Mouse (Mus musculus) gastrocnemius, adult 2 months (tissue): ENCODE results near the gene Fam222b. TPM values are rescaled to one million over a fixed set of nuclear protein-coding genes. Genes with fewer than 3 reads are reported as not detected.
A peak's percentile ranks its signal among the peaks of the same experiment; 100 is the strongest.

Source experiments
- DNase-seq: peaks from one replicate; pipeline ENCODE4 v3.0.0; 2022
- H3K27ac ChIP-seq: fragments of 200-600 bp; 2 replicates; pipeline ENCODE4 v1.8.1; 2022; ENCODE audit warnings: mild to moderate bottlenecking
- H3K4me3 ChIP-seq: fragments of 200-600 bp; 2 replicates; pipeline ENCODE4 v1.8.1; 2022; ENCODE audit warnings: mild to moderate bottlenecking, moderate library complexity
- CTCF ChIP-seq: fragments of 200-600 bp; IDR thresholded peaks from 2 replicates; pipeline ENCODE4 v1.8.1; 2022; ENCODE audit warnings: antibody characterized with exemption, mild to moderate bottlenecking, moderate library complexity
- intact Hi-C: fragments of 180-260 bp; cut with DNase I; formaldehyde crosslinking; loops from one replicate; pipeline ENCODE4 v1.15.1; 2025
- total RNA-seq, 2 experiments: library from RNA; stranded (reverse); gene quantifications; 2 replicates each; pipeline ENCODE4 v1.2.3; 2021

Gene Fam222b
- total RNA-seq, 2 experiments from 2014 or later = 7.1 to 7.9 TPM

GRCm38 (mm10) chr11:78100746-78101145, 6.3 kb downstream of the Fam222b start:
- Histone ChIP-seq H3K4me3 (no peak overlapping the region), H3K27ac (no peak overlapping the region)
- no peak for DNase-seq
- intact Hi-C loops = no loop called here
- TF ChIP-seq CTCF = no peak

- no peak for DNase-seq
- intact Hi-C loops = no loop called here
- Histone ChIP-seq H3K4me3 (no peak overlapping the region), H3K27ac (no peak overlapping the region)
- no peak for TF ChIP-seq CTCF
These were observed 7.7 kb downstream of the Fam222b start for GRCm38 (mm10) chr11:78102142-78102541.

- peak; percentile 19; the same call in 1 of the 2 replicates for TF ChIP-seq CTCF
- intact Hi-C loops = no loop called here
- no peak overlapping the region for H3K27ac ChIP-seq
- no peak for DNase-seq
- H3K4me3 ChIP-seq = no peak overlapping the region
These were observed 8.7 kb downstream of the Fam222b start for GRCm38 (mm10) chr11:78102958-78103747.

- Histone ChIP-seq H3K4me3 (no peak overlapping the region), H3K27ac (no peak overlapping the region)
- TF ChIP-seq CTCF = no peak
- no peak for DNase-seq
- intact Hi-C loops = no loop called here
These were observed 10.0 kb downstream of the Fam222b start for GRCm38 (mm10) chr11:78104501-78104900.

- H3K4me3 ChIP-seq = no peak overlapping the region
- H3K27ac ChIP-seq = no peak overlapping the region
- DNase-seq = no peak
- no peak for TF ChIP-seq CTCF
- intact Hi-C loops = no loop called here
These were observed 19.2 kb downstream of the Fam222b start for GRCm38 (mm10) chr11:78113616-78114015.

- Histone ChIP-seq H3K4me3 (peak overlapping the region; percentile 84), H3K27ac (peak overlapping the region; percentile 82)
- no peak for TF ChIP-seq CTCF
- intact Hi-C loops = no loop called here
- DNase-seq = no peak
These were observed 20.4 kb downstream of the Fam222b start for GRCm38 (mm10) chr11:78114676-78115366.

- peak overlapping the region; percentile 82 for H3K27ac ChIP-seq
- DNase-seq = peak; percentile 97
- intact Hi-C loops = no loop called here
- H3K4me3 ChIP-seq = peak overlapping the region; percentile 84
- no peak for TF ChIP-seq CTCF
These were observed 21.1 kb downstream of the Fam222b start for GRCm38 (mm10) chr11:78115367-78116145.

- intact Hi-C loops = no loop called here
- DNase-seq = no peak
- peak overlapping the region; percentile 84 for H3K4me3 ChIP-seq
- no peak for TF ChIP-seq CTCF
- H3K27ac ChIP-seq = peak overlapping the region; percentile 82; the same call in 1 of the 2 replicates
These were observed 21.6 kb downstream of the Fam222b start for GRCm38 (mm10) chr11:78116146-78116410.

GRCm38 (mm10) chr11:78118467-78118866, 24.0 kb downstream of the Fam222b start:
- H3K4me3 ChIP-seq = no peak overlapping the region
- TF ChIP-seq CTCF = no peak
- no peak for DNase-seq
- intact Hi-C loops = no loop called here
- H3K27ac ChIP-seq = no peak overlapping the region

GRCm38 (mm10) chr11:78119898-78120297, 25.4 kb downstream of the Fam222b start:
- H3K27ac ChIP-seq = no peak overlapping the region; the same call in 1 of the 2 replicates
- H3K4me3 ChIP-seq = no peak overlapping the region
- DNase-seq = no peak
- intact Hi-C loops = no loop called here
- TF ChIP-seq CTCF = no peak

- Histone ChIP-seq H3K4me3 (no peak overlapping the region), H3K27ac (peak overlapping the region; percentile 12; the same call in 1 of the 2 replicates)
- no peak for DNase-seq
- intact Hi-C loops = no loop called here
- TF ChIP-seq CTCF = no peak
These were observed 26.7 kb downstream of the Fam222b start for GRCm38 (mm10) chr11:78121176-78121575.

GRCm38 (mm10) chr11:78122815-78123214, 28.4 kb downstream of the Fam222b start:
- Histone ChIP-seq H3K27ac (no peak overlapping the region), H3K4me3 (no peak overlapping the region)
- intact Hi-C loops = no loop called here
- TF ChIP-seq CTCF = no peak
- DNase-seq = no peak

GRCm38 (mm10) chr11:78123782-78124181, 29.3 kb downstream of the Fam222b start:
- DNase-seq = no peak
- Histone ChIP-seq H3K27ac (no peak overlapping the region), H3K4me3 (no peak overlapping the region)
- intact Hi-C loops = no loop called here
- no peak for TF ChIP-seq CTCF
